Mouse (Mus musculus): ENCODE measurements at regions not wholly inside any gene's neighbourhood (a gene's known extent, or its start where the extent isn't known, plus 50 kb on each side); places are given as distances from the start of the nearest gene placed in this dataset.

GRCm38 (mm10) chr4:31468306-31468705, 495.6 kb upstream of the Map3k7 start:
- Histone ChIP-seq H3K4me3 (no peak overlapping the region), H3K4me2 (ENCODE audit: low read depth) (no peak overlapping the region), H3K36me3 (ENCODE audit: control insufficient read depth, insufficient read depth) (no peaks in the 10 kb centered on the region), H3K27me3 (ENCODE audit: control insufficient read depth, insufficient read depth, insufficient read length) (no peaks in the 10 kb centered on the region), H3K79me2 (ENCODE audit: control insufficient read depth, insufficient read depth) (no peaks in the 10 kb centered on the region), H3ac (ENCODE audit: control insufficient read depth, insufficient read length) (no peak overlapping the region)
- TF ChIP-seq TCF3 (IDR thresholded peaks at IDR 0.05; ENCODE audit: insufficient read length, low read depth), result no peak

DNA sequence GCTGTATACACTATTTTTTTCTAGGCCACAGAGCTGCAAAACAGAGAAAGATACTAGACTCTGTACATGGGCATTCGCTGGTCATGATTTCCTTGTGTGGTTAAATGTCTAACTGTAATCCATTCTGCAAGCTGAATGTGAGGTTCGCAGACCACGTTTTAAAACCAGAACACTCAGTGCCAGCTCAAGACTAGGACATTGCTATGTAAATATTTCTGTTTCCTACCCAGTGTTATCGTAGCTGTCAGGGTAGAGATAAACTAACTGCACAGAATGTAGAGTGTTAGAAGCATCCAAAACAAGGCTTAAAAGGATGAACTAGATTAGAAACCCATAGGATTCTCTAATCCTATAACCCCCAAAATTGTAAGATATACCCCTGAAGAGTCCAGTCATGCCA, 494.1 kb upstream of the Map3k7 start:
- no peak for TF ChIP-seq CEBPB (IDR thresholded peaks at IDR 0.05; ENCODE audit: insufficient read depth, poor library complexity, severe bottlenecking)
- no peak for TF ChIP-seq USF1 (IDR thresholded peaks at IDR 0.05; ENCODE audit: low read depth)
- TF ChIP-seq SRF (IDR thresholded peaks at IDR 0.05; ENCODE audit: control insufficient read depth, insufficient read length, low read depth), result no peak
- TF ChIP-seq POLR2AphosphoS2 (IDR thresholded peaks at IDR 0.05; ENCODE audit: insufficient read length, low read depth), result no peak
- TF ChIP-seq MAX (IDR thresholded peaks at IDR 0.05; ENCODE audit: low read depth), result no peak
- no peak for TF ChIP-seq TCF12 (IDR thresholded peaks at IDR 0.05; ENCODE audit: insufficient read depth, poor library complexity, severe bottlenecking)
- no peak for TF ChIP-seq REST (IDR thresholded peaks at IDR 0.05; ENCODE audit: insufficient read depth, insufficient read length)
- no peak for TF ChIP-seq MYOD1 (IDR thresholded peaks at IDR 0.05; ENCODE audit: control insufficient read depth in 1 of 3, insufficient read length in 2 of 3, low read depth in 2 of 3)
- H3K4me3 ChIP-seq, result no peak overlapping the region
- no peaks in the 10 kb centered on the region for H3K27me3 ChIP-seq (ENCODE audit: control insufficient read depth, insufficient read depth, insufficient read length)
- no peaks in the 10 kb centered on the region for H3K36me3 ChIP-seq (ENCODE audit: control insufficient read depth, insufficient read depth)
- H3K4me2 ChIP-seq (ENCODE audit: low read depth), result no peak overlapping the region
- no peaks in the 10 kb centered on the region for H3K79me2 ChIP-seq (ENCODE audit: control insufficient read depth, insufficient read depth)
- no peak overlapping the region for H3ac ChIP-seq (ENCODE audit: control insufficient read depth, insufficient read length)

- Histone ChIP-seq H3K36me3 (ENCODE audit: control insufficient read depth, insufficient read depth) (no peaks in the 10 kb centered on the region), H3ac (ENCODE audit: control insufficient read depth, insufficient read length) (no peak overlapping the region), H3K79me2 (ENCODE audit: control insufficient read depth, insufficient read depth) (no peaks in the 10 kb centered on the region), H3K27me3 (ENCODE audit: control insufficient read depth, insufficient read depth, insufficient read length) (no peaks in the 10 kb centered on the region), H3K4me3 (no peak overlapping the region), H3K4me2 (ENCODE audit: low read depth) (no peak overlapping the region)
- TF ChIP-seq MAX (IDR thresholded peaks at IDR 0.05; ENCODE audit: low read depth) (no peak), TCF3 (IDR thresholded peaks at IDR 0.05; ENCODE audit: insufficient read length, low read depth) (no peak), MYOG (IDR thresholded peaks at IDR 0.05; ENCODE audit: control insufficient read depth in 1 of 3, insufficient read depth in 1 of 3, insufficient read length in 2 of 3, low read depth in 2 of 3) (no peak), TCF12 (IDR thresholded peaks at IDR 0.05; ENCODE audit: insufficient read depth, poor library complexity, severe bottlenecking) (no peak), REST (IDR thresholded peaks at IDR 0.05; ENCODE audit: insufficient read depth, insufficient read length) (no peak), POLR2AphosphoS2 (IDR thresholded peaks at IDR 0.05; ENCODE audit: insufficient read length, low read depth) (no peak), USF1 (IDR thresholded peaks at IDR 0.05; ENCODE audit: low read depth) (no peak), SRF (IDR thresholded peaks at IDR 0.05; ENCODE audit: control insufficient read depth, insufficient read length, low read depth) (no peak), E2F4 (IDR thresholded peaks at IDR 0.05; ENCODE audit: insufficient read depth) (no peak), POLR2A (IDR thresholded peaks at IDR 0.05; ENCODE audit: insufficient read length, low read depth) (no peak), CEBPB (IDR thresholded peaks at IDR 0.05; ENCODE audit: insufficient read depth, poor library complexity, severe bottlenecking) (no peak), MYOD1 (IDR thresholded peaks at IDR 0.05; ENCODE audit: control insufficient read depth in 1 of 3, insufficient read length in 2 of 3, low read depth in 2 of 3) (no peak)
These were observed 471.4 kb upstream of the Map3k7 start for GRCm38 (mm10) chr4:31492535-31492934.

DNA sequence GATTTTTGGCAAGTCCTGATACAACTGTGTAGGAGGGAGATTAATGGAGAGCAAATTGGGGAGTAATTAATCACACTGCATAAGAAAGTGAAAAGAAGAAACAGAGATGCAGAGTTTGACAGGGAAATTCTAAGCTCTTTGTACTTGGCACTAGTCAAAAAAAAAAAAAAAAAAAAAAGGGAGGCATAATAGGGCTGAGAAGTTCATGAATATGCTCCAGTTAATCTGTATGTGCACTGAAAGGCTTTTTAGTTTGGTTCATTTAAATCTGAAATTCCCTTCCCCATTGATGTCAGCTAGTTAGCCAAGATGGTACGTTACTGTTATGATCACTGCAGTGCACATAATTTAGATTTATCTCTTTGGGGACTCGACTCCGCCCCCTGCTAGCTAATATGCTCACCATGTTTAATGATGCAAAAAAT, 470.8 kb upstream of the Map3k7 start:
- H3K27me3 ChIP-seq (ENCODE audit: control insufficient read depth, insufficient read depth, insufficient read length), result no peaks in the 10 kb centered on the region
- TF ChIP-seq E2F4 (IDR thresholded peaks at IDR 0.05; ENCODE audit: insufficient read depth), result no peak
- no peak overlapping the region for H3K4me2 ChIP-seq (ENCODE audit: low read depth)

GRCm38 (mm10) chr4:31499888-31500287, 464.0 kb upstream of the Map3k7 start:
- no peaks in the 10 kb centered on the region for H3K79me2 ChIP-seq (ENCODE audit: control insufficient read depth, insufficient read depth)
- H3K4me2 ChIP-seq (ENCODE audit: low read depth), result no peak overlapping the region
- no peak overlapping the region for H3K4me3 ChIP-seq
- TF ChIP-seq TCF3 (IDR thresholded peaks at IDR 0.05; ENCODE audit: insufficient read length, low read depth) (no peak), E2F4 (IDR thresholded peaks at IDR 0.05; ENCODE audit: insufficient read depth) (no peak), POLR2AphosphoS2 (IDR thresholded peaks at IDR 0.05; ENCODE audit: insufficient read length, low read depth) (no peak), MYOG (IDR thresholded peaks at IDR 0.05; ENCODE audit: control insufficient read depth in 1 of 3, insufficient read depth in 1 of 3, insufficient read length in 2 of 3, low read depth in 2 of 3) (no peak), SRF (IDR thresholded peaks at IDR 0.05; ENCODE audit: control insufficient read depth, insufficient read length, low read depth) (no peak), MYOD1 (IDR thresholded peaks at IDR 0.05; ENCODE audit: control insufficient read depth in 1 of 3, insufficient read length in 2 of 3, low read depth in 2 of 3) (no peak), MAX (IDR thresholded peaks at IDR 0.05; ENCODE audit: low read depth) (no peak), CEBPB (IDR thresholded peaks at IDR 0.05; ENCODE audit: insufficient read depth, poor library complexity, severe bottlenecking) (no peak), TCF12 (IDR thresholded peaks at IDR 0.05; ENCODE audit: insufficient read depth, poor library complexity, severe bottlenecking) (no peak), USF1 (IDR thresholded peaks at IDR 0.05; ENCODE audit: low read depth) (no peak), POLR2A (IDR thresholded peaks at IDR 0.05; ENCODE audit: insufficient read length, low read depth) (no peak), REST (IDR thresholded peaks at IDR 0.05; ENCODE audit: insufficient read depth, insufficient read length) (no peak)
- H3K36me3 ChIP-seq (ENCODE audit: control insufficient read depth, insufficient read depth), result no peaks in the 10 kb centered on the region
- no peaks in the 10 kb centered on the region for H3K27me3 ChIP-seq (ENCODE audit: control insufficient read depth, insufficient read depth, insufficient read length)
- H3ac ChIP-seq (ENCODE audit: control insufficient read depth, insufficient read length), result no peak overlapping the region

More for the DNA sequence above, 470.8 kb upstream of the Map3k7 start:
- Histone ChIP-seq H3K36me3 (ENCODE audit: control insufficient read depth, insufficient read depth) (no peaks in the 10 kb centered on the region), H3K4me3 (no peak overlapping the region), H3K79me2 (ENCODE audit: control insufficient read depth, insufficient read depth) (no peaks in the 10 kb centered on the region), H3ac (ENCODE audit: control insufficient read depth, insufficient read length) (no peak overlapping the region)
